Mouse (Mus musculus) spleen, adult 18-20 months (tissue): ENCODE data around the gene Tnfrsf12a.

Experiments
- DNase-seq, 2 experiments: peaks; one replicate each; pipeline ENCODE4 v3.0.0; 2022; ENCODE audit warnings: mixed read lengths in 2 of 2

Tnfrsf12a gene

GRCm38 (mm10) chr17:23680336-23680735, 3.1 kb upstream of the Tnfrsf12a start:
- no peak for DNase-seq

DNA sequence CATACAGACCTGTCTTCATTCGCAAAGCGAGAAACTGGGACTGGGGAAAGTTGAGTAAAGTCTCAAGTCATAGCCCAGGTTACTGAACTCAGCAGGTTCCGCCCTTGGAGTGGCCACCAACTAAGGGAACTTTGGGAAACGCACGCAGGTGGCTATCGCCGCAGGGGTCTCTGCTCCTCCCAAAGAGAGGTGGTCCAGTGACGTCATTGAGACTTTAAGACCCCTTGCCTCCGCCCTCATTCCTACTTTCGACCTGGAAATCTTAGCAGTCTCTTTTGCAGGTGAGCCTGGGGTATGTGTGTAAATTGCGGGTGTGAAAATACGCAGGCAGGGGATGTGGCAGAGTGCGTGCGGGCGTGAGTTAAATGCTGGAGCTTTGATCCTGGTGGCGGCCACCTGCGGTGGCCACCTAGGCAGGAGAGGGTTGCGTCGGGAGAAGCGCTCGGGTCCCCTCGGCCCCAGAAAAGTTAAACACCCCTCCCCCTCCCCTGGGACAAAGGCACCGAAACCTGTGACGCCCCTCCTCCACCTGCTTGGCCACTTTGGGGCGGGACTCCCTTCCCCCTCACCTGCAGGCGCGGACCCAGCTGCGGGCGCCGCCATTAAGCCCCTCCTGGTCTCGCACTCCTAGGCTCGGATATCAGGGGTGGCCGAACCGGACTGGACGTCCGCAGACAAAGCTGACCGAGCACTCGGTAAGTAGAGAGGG, 2.0 kb upstream of the Tnfrsf12a start, which contains the start of gene Cldn6:
Gene Cldn6, plus strand, starts transcription at position 123 of the 709 bp plus-strand sequence.
- DNase-seq = no peak

DNA sequence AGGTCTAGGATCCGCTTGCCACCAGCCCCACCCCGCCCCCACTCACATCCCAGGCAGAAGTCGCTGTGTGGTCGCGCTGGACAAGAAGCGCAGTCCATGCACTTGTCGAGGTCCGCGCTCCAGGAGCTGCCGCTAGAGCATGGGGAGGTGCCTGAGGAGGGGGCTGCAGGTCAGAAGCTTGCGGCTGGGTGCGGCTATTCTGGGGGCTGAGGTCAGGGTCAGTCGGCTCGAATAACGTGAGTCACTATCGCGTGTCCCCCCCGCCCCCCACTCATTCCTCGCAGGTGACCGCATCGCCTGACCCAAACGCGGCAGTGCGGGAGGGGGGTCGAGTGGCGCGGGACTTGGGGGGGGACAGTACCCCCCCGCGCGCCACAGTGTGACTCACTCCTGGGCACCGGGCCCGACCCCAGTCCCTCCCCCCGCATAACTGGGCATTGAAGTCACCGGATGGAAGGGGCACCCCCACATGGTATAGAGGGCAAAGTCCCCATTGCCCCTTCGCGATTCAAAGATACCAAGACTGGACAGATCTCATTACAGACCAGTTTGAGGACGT, 716 bp downstream of the Tnfrsf12a start:
- peak in 1 of 2 experiments; percentile 25 for DNase-seq

DNA sequence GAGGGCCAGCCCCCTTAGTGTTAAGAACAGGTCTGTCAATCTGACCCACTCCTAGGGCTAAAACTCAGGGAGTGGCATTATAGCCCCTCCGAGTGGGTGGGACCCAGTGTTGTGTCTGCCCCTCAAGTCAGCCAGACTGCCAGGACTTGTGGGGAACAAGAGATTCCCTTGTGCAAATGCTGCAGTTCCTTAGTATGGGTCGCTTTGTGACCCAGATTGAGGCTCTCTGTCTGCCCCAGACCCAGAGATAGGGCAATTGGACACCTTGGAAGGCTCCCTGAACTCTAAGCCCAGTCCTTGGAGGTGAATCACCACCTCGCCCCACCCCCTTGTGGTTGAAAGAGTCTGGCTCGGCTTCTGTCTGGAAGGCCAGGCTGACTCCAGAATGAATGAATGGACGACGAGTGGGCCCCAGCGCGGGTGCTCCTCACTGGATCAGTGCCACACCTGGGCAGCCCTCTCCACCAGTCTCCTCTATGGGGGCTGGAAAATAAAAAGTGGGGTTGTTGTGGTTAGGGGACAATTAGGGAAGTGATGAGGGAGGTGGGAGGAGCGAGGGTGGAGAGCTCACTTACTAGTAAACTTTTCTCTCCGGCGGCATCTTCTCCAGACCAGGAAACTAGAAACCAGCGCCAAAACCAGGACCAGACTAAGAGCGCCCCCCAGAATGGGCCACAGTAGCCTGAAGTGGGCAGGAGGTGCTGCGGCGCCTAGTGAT, 1.5 kb downstream of the Tnfrsf12a start:
- DNase-seq = peak in 1 of 2 experiments; percentile 40

DNA sequence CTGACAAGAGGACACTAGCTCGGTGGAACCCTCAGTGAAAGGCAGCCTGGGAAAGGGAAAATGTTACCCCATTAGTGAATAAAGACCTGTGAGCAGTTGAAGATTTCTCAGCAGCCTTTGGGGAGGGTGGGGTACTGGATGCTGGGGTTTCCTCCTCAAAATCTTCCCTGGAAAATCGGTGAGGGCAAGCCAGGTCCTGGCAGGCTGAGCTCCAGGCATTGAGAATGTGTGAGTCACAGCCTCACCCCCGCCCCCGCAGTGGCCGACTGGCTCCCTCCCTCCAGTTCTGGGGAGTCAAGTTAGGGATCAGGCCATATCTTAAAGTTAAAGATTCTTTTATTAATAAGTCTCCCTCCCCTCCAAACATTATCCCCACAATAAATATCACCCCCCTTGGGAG, 2.1 kb downstream of the Tnfrsf12a start:
- no peak for DNase-seq

DNA sequence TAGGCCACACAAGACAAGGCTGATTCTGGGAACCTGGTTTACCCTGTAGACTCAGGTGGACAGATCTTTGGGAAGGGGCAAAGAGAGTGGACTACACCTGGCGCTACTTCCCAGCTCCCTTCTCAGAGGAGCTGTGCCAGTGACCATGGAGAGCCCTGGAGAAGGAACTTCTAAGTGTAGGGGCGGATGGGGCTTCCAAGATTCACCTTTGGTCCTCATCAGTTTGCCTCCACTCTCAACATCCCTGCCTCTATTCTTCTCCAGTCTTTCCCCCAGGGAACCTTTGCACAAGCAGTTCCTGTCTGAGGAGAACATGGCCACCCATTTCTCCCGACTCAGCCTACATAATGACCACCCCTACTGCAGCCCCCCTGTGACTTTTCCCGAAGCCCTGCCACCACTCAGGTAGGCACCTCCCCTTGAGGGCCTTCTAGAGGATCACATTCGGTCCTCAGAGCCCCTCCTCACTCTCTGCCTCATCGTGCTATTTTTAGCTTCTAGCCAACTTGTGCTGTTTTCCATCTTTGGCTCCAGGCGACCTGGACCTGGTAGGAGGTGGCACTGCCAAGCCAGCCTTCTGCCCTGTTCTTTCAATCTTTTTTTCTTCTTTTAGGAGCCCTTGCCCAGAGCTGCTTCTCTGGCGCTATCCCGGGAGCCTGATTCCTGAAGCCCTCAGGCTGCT, 2.9 kb downstream of the Tnfrsf12a start:
- DNase-seq = no peak

- peak; percentile 86 to 91 for DNase-seq
Observed at GRCm38 (mm10) chr17:23673424-23674073, 3.7 kb downstream of the Tnfrsf12a start, which contains the start of the genes Hcfc1r1 and Thoc6. Hcfc1r1 (plus strand) TSS chr17:23673596. Thoc6 (minus strand) TSS chr17:23673882.

- DNase-seq = no peak
Observed at GRCm38 (mm10) chr17:23672761-23673160, 4.5 kb downstream of the Tnfrsf12a start.

GRCm38 (mm10) chr17:23671519-23671918, 5.7 kb downstream of the Tnfrsf12a start:
- no peak for DNase-seq

- no peak for DNase-seq
Observed at GRCm38 (mm10) chr17:23670516-23671074, 6.7 kb downstream of the Tnfrsf12a start.

DNA sequence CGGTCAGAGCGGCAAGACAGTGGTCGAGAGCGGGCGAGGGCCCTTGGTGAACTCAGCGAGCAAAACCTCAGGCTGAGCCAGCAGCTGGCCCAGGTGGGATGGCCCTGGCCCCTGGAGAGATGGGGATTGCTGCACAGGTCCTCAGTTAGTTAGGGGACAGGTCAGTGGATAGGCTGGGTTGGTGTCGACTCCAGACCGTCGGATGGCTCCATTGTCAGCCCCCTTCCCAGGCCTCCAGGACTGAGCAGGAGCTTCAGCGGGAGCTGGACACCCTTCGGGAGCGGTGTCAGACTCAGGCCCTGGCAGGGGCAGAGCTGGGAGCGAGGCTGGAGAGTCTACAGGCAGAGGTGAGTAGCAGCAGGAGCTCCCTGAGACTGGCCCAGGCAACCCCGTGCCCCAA, 11.8 kb downstream of the Tnfrsf12a start:
- DNase-seq = no peak

DNA sequence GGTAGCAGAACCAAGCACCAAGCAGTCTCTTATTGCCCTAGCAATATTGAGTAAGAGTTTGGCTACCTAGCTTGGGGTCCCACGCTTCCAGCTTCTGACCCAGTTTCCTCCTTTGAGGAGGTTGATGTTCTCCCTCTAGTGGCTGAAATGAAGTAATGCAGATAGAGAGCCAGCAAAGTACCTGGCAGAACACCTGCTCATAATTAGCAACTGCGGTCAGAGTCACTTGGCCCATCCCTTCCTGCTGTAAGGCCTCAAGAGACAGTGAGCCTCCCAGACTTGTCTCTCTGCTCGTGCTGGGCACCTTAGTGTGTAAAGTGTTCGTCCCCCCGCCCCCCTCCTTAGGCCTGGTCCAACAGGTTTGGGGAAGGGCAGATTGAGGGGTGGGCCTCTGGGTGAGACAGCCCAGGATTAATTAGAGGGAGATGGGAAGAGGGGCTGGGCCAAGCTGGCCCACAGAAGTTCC, 12.7 kb downstream of the Tnfrsf12a start:
- DNase-seq = no peak

GRCm38 (mm10) chr17:23661526-23661925, 15.7 kb downstream of the Tnfrsf12a start:
- peak in 1 of 2 experiments; percentile 33 for DNase-seq

DNA sequence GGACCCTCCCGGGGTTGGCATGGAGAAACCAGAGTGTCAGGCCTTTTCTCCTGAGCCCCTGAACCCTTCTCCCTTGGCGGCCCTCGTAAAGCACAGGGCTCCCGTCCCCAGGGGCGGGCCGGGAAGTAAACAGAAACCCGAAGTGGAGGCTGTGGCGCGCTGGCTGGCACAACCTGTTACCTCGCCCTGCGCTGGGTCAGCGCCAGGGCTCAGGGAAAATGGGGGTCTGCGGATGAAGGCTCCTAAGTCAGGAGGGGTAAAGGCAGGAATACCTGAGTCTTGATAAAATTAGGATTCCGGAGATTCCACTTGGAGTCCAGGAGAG, 16.4 kb downstream of the Tnfrsf12a start:
- no peak for DNase-seq

DNA sequence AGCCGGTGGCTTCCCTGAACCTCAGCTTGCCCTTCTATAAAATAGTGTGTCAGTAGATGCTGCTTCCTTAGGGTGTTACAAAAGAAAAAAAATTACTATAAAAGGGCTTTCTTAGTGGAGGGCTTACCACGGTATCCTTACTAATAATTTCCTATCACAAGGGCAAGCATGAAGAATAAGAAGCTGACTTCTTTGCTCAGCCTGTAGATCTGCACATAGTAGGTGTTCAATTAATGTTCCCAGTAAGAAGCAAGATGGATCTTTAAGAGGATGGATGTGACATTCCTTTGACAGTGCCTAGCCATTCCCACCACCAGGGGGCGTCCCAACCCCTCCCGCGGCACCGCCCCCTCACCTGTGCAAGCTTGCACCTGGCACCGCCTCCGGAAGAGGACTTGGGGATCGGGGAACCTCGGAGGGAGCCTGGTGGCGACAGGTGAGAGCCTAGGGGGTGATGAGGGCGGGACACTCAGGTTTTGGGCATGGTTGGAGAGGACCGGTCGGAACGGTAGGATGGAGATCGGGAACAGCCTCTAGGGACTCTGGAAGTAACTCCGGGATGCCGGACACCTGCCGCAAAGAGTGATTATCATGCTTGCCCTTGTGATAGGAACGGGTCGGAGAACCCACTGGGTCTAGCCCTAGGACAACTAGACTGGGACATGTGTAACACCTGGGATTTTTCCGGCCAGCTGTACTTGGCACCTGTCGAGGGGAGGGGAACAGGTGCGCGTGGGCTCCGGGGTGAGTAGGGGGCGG, 17.0 kb downstream of the Tnfrsf12a start, which contains the start of gene Bicdl2:
Gene Bicdl2, plus strand, starts transcription at position 390 of the 759 bp plus-strand sequence.
- peak; percentile 25 to 64 for DNase-seq

DNA sequence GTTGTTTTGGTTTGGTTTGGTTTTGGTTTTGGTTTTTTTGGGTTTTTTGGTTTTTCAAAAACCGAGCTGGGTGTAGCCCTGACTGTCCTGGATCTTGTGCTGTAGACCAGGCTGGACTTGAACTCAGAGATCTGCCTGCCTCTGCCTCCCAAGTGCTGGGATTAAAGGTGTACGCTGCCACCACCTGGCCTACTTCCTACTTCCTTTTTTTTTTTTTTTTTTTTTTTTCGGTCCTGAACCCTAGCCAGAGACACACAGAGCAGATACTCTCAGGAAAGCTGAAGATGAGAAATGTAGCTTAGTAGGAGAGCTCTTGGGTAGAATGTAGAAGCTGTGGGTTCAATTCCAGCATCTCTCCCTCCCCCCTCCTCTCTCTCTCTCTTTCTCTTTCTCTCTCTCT, 18.8 kb downstream of the Tnfrsf12a start:
- no peak for DNase-seq

GRCm38 (mm10) chr17:23654410-23654809, 22.9 kb downstream of the Tnfrsf12a start:
- DNase-seq = no peak

- no peak for DNase-seq
Observed at GRCm38 (mm10) chr17:23654001-23654400, 23.3 kb downstream of the Tnfrsf12a start.

DNA sequence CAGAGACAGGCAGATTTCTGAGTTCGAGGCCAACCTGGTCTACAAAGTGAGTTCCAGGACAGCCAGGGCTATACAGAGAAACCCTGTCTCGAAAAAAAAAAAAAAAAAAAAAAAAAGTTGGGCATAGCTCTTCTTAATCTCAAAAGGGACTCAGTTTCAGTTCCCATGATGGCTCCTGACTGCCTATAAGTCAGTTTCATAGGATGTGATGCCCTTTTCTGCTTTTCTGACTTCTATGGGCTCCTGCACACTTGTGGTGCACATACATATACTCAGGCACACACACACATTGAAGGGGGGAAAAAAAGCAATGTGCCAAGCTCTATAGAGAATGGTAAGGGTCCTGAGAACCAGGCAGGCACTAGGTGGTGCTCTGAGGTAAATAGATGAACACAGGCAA, 23.9 kb downstream of the Tnfrsf12a start:
- no peak for DNase-seq

DNA sequence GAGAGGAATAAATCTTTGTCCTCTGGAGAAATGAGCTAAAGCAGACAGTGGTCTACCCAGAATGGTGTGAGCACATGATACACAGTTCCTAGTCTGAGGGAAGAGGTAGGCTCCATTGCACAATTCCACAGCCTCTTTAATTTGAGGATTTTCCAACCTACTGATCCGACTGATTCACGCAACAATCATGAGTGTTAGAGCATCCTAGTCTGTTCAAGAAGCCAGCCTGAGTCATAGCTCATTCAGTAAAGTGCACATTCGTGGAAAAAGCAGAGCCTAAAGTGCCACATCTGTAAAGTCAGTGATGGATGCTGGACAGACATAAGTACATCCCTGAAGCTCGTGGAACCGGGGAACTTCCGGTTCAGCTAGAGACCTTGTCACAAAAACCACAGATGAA, 25.9 kb downstream of the Tnfrsf12a start:
- DNase-seq = no peak

GRCm38 (mm10) chr17:23645894-23646293, 31.4 kb downstream of the Tnfrsf12a start:
- DNase-seq = no peak
